Mouse (Mus musculus) spleen, adult 12 weeks (tissue): ENCODE results near the gene Olfr418.
"Not testable (repeated sequence)": the region's sequence is repeated elsewhere in the genome, so short reads cannot be mapped to it uniquely, and the experiment has no call there.

ENCODE experiments used
- DNase-seq: peaks from one replicate; pipeline ENCODE4 v3.0.0; 2022; ENCODE audit warnings: low spot score

Gene Olfr418

GRCm38 (mm10) chr1:173265701-173266100, at the start of gene Olfr418:
Gene Olfr418, plus strand, starts transcription at chr1:173266001.
- no peak for DNase-seq

DNA sequence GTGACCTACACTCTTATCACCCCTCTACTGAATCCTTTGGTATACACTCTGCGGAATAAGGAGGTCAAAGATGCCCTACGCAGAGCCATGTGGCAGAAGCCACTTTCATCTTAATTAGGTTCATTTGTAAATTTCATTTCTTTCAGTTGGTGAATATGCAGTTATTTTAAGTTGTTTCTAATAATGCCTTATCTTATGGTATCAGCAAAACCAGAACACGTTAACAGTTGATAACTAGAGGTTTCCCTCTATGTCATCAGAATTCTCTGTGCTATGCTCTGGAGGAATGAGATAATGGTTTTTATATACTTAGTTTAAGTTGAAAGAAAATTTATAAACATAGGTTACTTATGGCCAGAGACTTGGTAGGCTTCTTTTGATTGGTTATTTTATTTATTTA, 49.3 kb upstream of the Olfr418 start:
- DNase-seq: no peak

- no peak for DNase-seq
Observed at GRCm38 (mm10) chr1:173227081-173227480, 38.7 kb upstream of the Olfr418 start, which contains the start of gene Fcer1a. Gene Fcer1a, minus strand, starts transcription at chr1:173227214.

- DNase-seq: not testable (repeated sequence)
Observed at GRCm38 (mm10) chr1:173237004-173237403, 28.8 kb upstream of the Olfr418 start.

DNA sequence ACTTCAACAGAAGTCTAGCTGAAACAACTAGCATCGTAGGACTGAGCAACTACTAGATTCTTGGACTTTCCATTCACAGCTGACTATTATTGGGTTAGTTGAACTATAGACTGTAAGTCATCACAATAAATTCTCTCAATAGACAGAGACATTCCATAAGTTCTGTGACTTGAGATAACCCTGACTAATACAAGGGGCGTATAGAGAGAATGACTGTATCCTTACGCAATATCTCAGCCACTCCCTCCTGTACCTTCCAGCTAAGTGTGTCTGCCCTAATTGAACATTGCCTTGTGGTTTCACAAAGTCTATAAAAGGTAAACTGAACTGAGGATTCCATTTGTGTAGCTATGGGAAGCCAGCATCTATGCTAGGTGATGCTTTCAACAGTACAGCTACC, 15.9 kb upstream of the Olfr418 start:
- no peak for DNase-seq

GRCm38 (mm10) chr1:173277677-173278076, 11.9 kb downstream of the Olfr418 start, which contains the start of gene Mptx2:
Gene Mptx2, minus strand, starts transcription at chr1:173277777.
- no peak for DNase-seq

DNA sequence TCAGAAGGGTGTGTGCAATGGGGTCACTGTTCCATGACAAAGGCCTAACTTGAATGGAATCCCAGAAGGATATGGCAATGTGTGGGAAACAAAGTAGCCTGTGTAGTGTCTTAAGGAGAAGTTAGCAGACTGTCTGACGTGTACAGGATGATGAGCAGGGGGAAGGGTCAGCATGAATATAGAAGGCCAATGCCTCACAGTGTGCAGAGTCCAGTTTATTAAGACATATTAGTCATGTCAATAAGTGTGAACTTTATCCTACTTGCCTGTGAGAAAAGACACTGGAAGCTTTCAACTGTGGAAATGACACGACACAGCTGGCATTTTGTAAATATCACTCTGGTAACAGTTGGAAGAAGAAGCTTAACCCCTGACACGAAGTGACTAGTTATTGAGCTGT, 37.0 kb downstream of the Olfr418 start:
- DNase-seq: not testable (repeated sequence)

GRCm38 (mm10) chr1:173313535-173314050, 47.8 kb downstream of the Olfr418 start:
- not testable (repeated sequence) for DNase-seq

GRCm38 (mm10) chr1:173315725-173316124, 49.9 kb downstream of the Olfr418 start:
- DNase-seq: no peak

GRCm38 (mm10) chr1:173317925-173318477, 52.2 kb downstream of the Olfr418 start:
- no peak for DNase-seq

DNA sequence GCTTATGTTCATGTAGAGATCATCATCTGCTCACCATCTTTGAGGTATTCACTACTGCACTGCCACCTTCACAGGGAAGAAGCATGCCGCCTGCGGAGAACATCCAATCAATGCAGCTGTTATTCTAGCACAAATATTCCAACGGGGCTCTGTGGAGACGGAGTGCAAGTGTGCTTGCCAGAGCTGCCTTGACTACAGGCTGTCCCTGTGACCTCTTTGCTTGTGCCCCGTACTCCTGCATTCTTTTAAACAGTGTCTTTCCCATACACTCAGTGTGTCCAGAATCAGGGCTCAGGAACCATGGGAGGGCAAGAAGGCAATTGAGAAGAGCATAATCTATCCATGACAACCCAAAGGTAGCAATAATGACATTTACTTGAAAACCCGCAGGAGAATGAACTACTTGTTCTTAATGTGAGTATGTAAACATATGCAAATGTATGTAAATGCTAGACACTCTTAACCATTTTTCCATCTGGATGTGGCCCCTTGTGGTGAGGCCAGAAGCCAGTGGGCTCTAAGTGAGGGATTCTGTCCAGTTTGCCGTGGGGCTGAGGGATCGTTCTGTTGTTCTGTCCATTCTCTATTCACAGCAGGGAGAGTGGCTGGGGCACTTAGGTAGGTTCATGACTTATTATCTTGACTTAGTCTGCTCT, 55.9 kb downstream of the Olfr418 start:
- no peak for DNase-seq

GRCm38 (mm10) chr1:173322249-173322627, 56.4 kb downstream of the Olfr418 start:
- DNase-seq: no peak
